In the genomic region with DNA sequence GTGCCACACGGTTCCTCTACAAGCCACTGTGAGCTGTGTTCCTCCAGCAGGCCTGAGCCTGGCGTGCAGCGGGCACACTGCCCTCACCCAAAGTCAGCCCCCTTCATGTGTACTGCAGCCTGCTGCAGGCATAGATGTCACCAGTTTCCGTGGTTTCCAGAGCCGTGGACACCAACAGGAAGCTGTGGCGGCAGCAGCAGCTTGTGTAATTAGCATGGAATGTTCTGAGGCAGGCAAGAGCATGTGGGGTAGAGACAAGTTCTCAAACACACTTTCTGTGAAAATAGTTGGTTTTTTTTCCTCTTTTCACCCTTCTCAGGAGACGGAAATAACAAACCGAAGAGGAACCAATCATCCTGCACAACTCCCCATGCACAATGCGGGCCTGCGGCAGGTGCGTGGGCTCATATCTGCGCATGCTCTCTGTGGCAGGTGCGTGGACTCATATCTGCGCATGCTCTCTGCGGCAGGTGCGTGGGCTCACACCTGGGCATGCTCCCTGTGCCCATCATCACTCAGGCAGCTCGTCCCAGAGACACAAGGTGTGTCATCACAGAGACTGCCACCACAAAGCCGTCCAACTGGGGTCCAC, we compare ENCODE assay signal across 8 mouse cellular contexts.
A peak's percentile ranks its signal among the peaks of the same experiment; 100 is the strongest.
DNase-seq lines count a peak whose midpoint lies in the region; ATAC-seq and TF ChIP-seq lines count a peak whose summit lies in the region.

No protein-coding gene starts in this region.

- 0 out of 2 replicates have a peak overlapping the region, but pooled peaks have one; percentile 20 for H3K9ac ChIP-seq in ES-E14 (ENCODE audit: insufficient read depth, low read depth, low read length, poor library complexity, severe bottlenecking)
- no peak overlapping the region for H3K9ac ChIP-seq in lung, embryonic 16.5 days (ENCODE audit: low read length)
- no peak overlapping the region for H3K9ac ChIP-seq in midbrain, embryonic 15.5 days

- H3K4me2 ChIP-seq in lung, embryonic 16.5 days (ENCODE audit: low read depth, low read length): no peak overlapping the region
- H3K4me2 ChIP-seq in midbrain, embryonic 15.5 days: no peak overlapping the region

- H3K9me3 ChIP-seq in ES-E14 (ENCODE audit: control insufficient read depth, insufficient read depth, low read depth, low read length): no peaks in the 10 kb centered on the region
- no peaks in the 10 kb centered on the region for H3K9me3 ChIP-seq in lung, embryonic 16.5 days (ENCODE audit: control insufficient read depth, low read length)
- H3K9me3 ChIP-seq in midbrain, embryonic 15.5 days: no peaks in the 10 kb centered on the region

- in situ Hi-C loops in ES-E14 (cut with MboI; ENCODE audit: low sequenced_read_pairs in 2 of 2, unreplicated experiment in 2 of 2): no loop called here

- H3K4me3 ChIP-seq in ES-E14 (ENCODE audit: insufficient read depth in 1 of 2, low read depth in 1 of 2, low read length in 2 of 2, poor library complexity in 1 of 2, severe bottlenecking in 1 of 2): no peak overlapping the region
- no peak overlapping the region for H3K4me3 ChIP-seq in lung, embryonic 16.5 days (ENCODE audit: low read length)
- no peak overlapping the region for H3K4me3 ChIP-seq in midbrain, embryonic 15.5 days

- DNase-seq in frontal cortex, postnatal 36 days (ENCODE audit: low spot score in 2 of 2): peak; percentile 24 to 38
- no peak for DNase-seq in frontal cortex, postnatal 25 days (ENCODE audit: low spot score in 2 of 2)
- no peak for DNase-seq in ES-E14 (ENCODE audit: low read depth, low spot score)
- DNase-seq in thymus, postnatal 0 days (ENCODE audit: low spot score): peak; percentile 74
- no peak for DNase-seq in retina, postnatal 1 day

- ATAC-seq in hematopoietic stem cell, adult 5-6 weeks (replicated peaks in 1 of 2; ENCODE audit: insufficient read depth in 1 of 2, low FRiP score in 2 of 2, low TSS enrichment in 1 of 2, low read depth in 1 of 2, poor library complexity in 2 of 2, severe bottlenecking in 2 of 2): peak; percentile 82
- no peak for ATAC-seq in lung, embryonic 16.5 days (ENCODE audit: low read depth)
- no peak for ATAC-seq in midbrain, embryonic 15.5 days (replicated peaks)

- 65% methylated on average over 18 of the region's 18 CpGs for WGBS in lung, embryonic 16.5 days
- 89% methylated on average over 18 of the region's 18 CpGs for WGBS in midbrain, embryonic 15.5 days

- no peak overlapping the region; the same call in 1 of the 2 replicates for H3K27ac ChIP-seq in ES-E14 (ENCODE audit: insufficient read depth, low read depth, low read length, poor library complexity, severe bottlenecking)
- 0 out of 2 replicates have a peak overlapping the region, but pooled peaks have one; percentile 40 for H3K27ac ChIP-seq in lung, embryonic 16.5 days (ENCODE audit: low read length)
- no peak overlapping the region for H3K27ac ChIP-seq in midbrain, embryonic 15.5 days

- peaks cover 0 to 3% of the 10 kb centered on the region in 2 experiments; a peak in 1 of 4 replicates for H3K4me1 ChIP-seq in ES-E14 (ENCODE audit: control insufficient read depth in 2 of 2, insufficient read depth in 2 of 2, low read length in 2 of 2, poor library complexity in 1 of 2)
- peaks cover 51% of the 10 kb centered on the region for H3K4me1 ChIP-seq in lung, embryonic 16.5 days (replicated peaks; ENCODE audit: control insufficient read depth, insufficient read depth, low read length)
- H3K4me1 ChIP-seq in midbrain, embryonic 15.5 days: peaks cover 17% of the 10 kb centered on the region

- H3K36me3 ChIP-seq in ES-E14 (ENCODE audit: control insufficient read depth, insufficient read depth, low read length, poor library complexity, severe bottlenecking): no peaks in the 10 kb centered on the region; the same call in 1 of the 2 replicates
- no peaks in the 10 kb centered on the region for H3K36me3 ChIP-seq in lung, embryonic 16.5 days (ENCODE audit: control insufficient read depth, insufficient read depth, low read length)
- H3K36me3 ChIP-seq in midbrain, embryonic 15.5 days (replicated peaks): no peaks in the 10 kb centered on the region

- H3K27me3 ChIP-seq in lung, embryonic 16.5 days (ENCODE audit: control insufficient read depth, insufficient read depth, low read depth, low read length): no peaks in the 10 kb centered on the region
- no peaks in the 10 kb centered on the region for H3K27me3 ChIP-seq in midbrain, embryonic 15.5 days (replicated peaks)

TF ChIP-seq in ES-E14, 5 proteins besides CTCF, POLR2A, EP300 and RAD21:
- no peak for TF ChIP-seq ZC3H11A (IDR thresholded peaks at IDR 0.05; ENCODE audit: borderline replicate concordance, low read depth, low read length)
- TF ChIP-seq ZNF384 (IDR thresholded peaks at IDR 0.05; ENCODE audit: low read depth, low read length): no peak
- TF ChIP-seq HCFC1 (IDR thresholded peaks at IDR 0.05; ENCODE audit: borderline replicate concordance, insufficient read depth, low read length): no peak
- no peak for TF ChIP-seq MAFK (IDR thresholded peaks at IDR 0.05; ENCODE audit: insufficient read depth, low read depth, low read length)
- no peak for TF ChIP-seq CHD2 (IDR thresholded peaks at IDR 0.05; ENCODE audit: low read depth, low read length)

Comparison
In these comparisons a context has a peak if more than half of its experiments do, and no peak if none do; other contexts are left out.
1. DNase-seq: peak in frontal cortex, postnatal 36 days (2 of 2) and thymus, postnatal 0 days (single experiment); none in frontal cortex, postnatal 25 days (0 of 2), ES-E14 (single experiment) and retina, postnatal 1 day (single experiment).
2. ATAC-seq: peak in hematopoietic stem cell, adult 5-6 weeks (2 of 2); none in lung, embryonic 16.5 days (single experiment) and midbrain, embryonic 15.5 days (single experiment).